In the genomic region with DNA sequence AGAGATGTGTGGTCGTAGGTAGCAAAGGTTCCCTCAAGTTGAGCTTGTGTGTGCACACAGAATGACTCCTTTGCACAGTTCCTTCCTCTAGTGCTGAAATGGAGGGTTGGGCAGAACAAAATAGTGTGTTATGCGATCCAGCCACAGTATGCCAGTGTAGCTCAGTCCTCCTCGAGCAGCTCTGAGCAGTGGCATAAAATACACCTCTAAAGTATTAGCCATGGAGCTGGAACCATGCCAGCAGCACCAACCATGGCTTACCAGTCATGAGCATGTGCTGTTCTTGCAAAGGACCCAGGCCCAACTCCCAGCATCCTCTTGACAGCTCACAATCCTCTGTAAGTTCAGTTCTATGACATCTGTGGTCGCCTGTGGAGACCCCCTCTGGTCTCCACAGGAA, we compare ENCODE assay signal across 21 mouse cellular contexts. TPM values are rescaled to one million over a fixed set of nuclear protein-coding genes. Genes with fewer than 3 reads are reported as not detected.
DNase-seq lines count a peak whose midpoint lies in the region; ATAC-seq and TF ChIP-seq lines count a peak whose summit lies in the region.
"Had no signal": no experiment of that assay in that cellular context is flagged by ENCODE, and none has a peak within 500 bp of the region (broad histone marks: within the 10 kb centered on the region; RNA-seq: fewer than 3 reads in every experiment).

No protein-coding gene starts in this region.

- H3K4me2 ChIP-seq in forebrain, embryonic 12.5 days, result no peak overlapping the region
- no peak overlapping the region for H3K4me2 ChIP-seq in forebrain, embryonic 15.5 days (replicated peaks)
- no peak overlapping the region for H3K4me2 ChIP-seq in limb, embryonic 11.5 days (ENCODE audit: low read depth, severe bottlenecking)
- H3K4me2 ChIP-seq: heart, embryonic 11.5 days; neural tube, embryonic 13.5 days had no signal

- H3K4me3 ChIP-seq in forebrain, embryonic 12.5 days (replicated peaks), result no peak overlapping the region
- H3K4me3 ChIP-seq in forebrain, embryonic 15.5 days, result no peak overlapping the region
- H3K4me3 ChIP-seq in limb, embryonic 11.5 days (ENCODE audit: low read depth, low read length), result no peak overlapping the region
- no peak overlapping the region for H3K4me3 ChIP-seq in limb, embryonic 10.5 days
- H3K4me3 ChIP-seq in testis, adult 2 months (ENCODE audit: control insufficient read depth, low read depth, low read length), result peak overlapping the region; percentile 83
- H3K4me3 ChIP-seq: erythroblast, embryonic 14.5 days; midbrain, embryonic 10.5 days; neural tube, embryonic 13.5 days had no signal

- H3K27me3 ChIP-seq in forebrain, embryonic 12.5 days, result no peaks in the 10 kb centered on the region
- no peaks in the 10 kb centered on the region for H3K27me3 ChIP-seq in forebrain, embryonic 15.5 days
- H3K27me3 ChIP-seq in limb, embryonic 11.5 days (ENCODE audit: control insufficient read depth, insufficient read depth, low read length), result no peaks in the 10 kb centered on the region
- no peaks in the 10 kb centered on the region for H3K27me3 ChIP-seq in limb, embryonic 10.5 days (ENCODE audit: low read depth, poor library complexity, severe bottlenecking)
- H3K27me3 ChIP-seq in testis, adult 2 months (ENCODE audit: control insufficient read depth, insufficient read depth, low read length), result no peaks in the 10 kb centered on the region

- no peak for TF ChIP-seq CTCF in testis, adult 2 months (IDR thresholded peaks at IDR 0.05; ENCODE audit: control insufficient read depth, insufficient read depth, insufficient replicate concordance, low read depth, low read length)

- no peaks in the 10 kb centered on the region for H3K36me3 ChIP-seq in forebrain, embryonic 12.5 days (replicated peaks)
- no peaks in the 10 kb centered on the region for H3K36me3 ChIP-seq in forebrain, embryonic 15.5 days
- no peaks in the 10 kb centered on the region for H3K36me3 ChIP-seq in limb, embryonic 11.5 days (ENCODE audit: control insufficient read depth, insufficient read depth, low read length)
- no peaks in the 10 kb centered on the region for H3K36me3 ChIP-seq in limb, embryonic 10.5 days
- H3K36me3 ChIP-seq in testis, adult 2 months (ENCODE audit: control insufficient read depth, insufficient read depth, low read length), result no peaks in the 10 kb centered on the region
- H3K36me3 ChIP-seq: midbrain, embryonic 10.5 days; neural tube, embryonic 13.5 days had no signal

- TF ChIP-seq POLR2A in testis, adult 2 months (IDR thresholded peaks at IDR 0.05; ENCODE audit: control insufficient read depth, low read depth, low read length), result peak; percentile 58; the same call in 1 of the 2 replicates

- ATAC-seq in forebrain, embryonic 12.5 days (ENCODE audit: low FRiP score), result peak; percentile 54; the same call in 1 of the 2 replicates
- no peak for ATAC-seq in forebrain, embryonic 15.5 days (replicated peaks)
- peak; percentile 37; the same call in 1 of the 2 replicates for ATAC-seq in limb, embryonic 11.5 days (ENCODE audit: insufficient number of reproducible peaks, low FRiP score, low TSS enrichment, low read depth)
- ATAC-seq: hindbrain, postnatal 0 days; intestine, embryonic 16.5 days had no signal

- H3K9me3 ChIP-seq in forebrain, embryonic 12.5 days, result no peaks in the 10 kb centered on the region
- no peaks in the 10 kb centered on the region for H3K9me3 ChIP-seq in forebrain, embryonic 15.5 days
- no peaks in the 10 kb centered on the region for H3K9me3 ChIP-seq in limb, embryonic 11.5 days (ENCODE audit: control insufficient read depth, low read length)
- no peaks in the 10 kb centered on the region for H3K9me3 ChIP-seq in limb, embryonic 10.5 days (replicated peaks)
- H3K9me3 ChIP-seq: midbrain, embryonic 10.5 days; neural tube, embryonic 13.5 days had no signal

- peaks cover 7% of the 10 kb centered on the region for H3K4me1 ChIP-seq in forebrain, embryonic 12.5 days
- H3K4me1 ChIP-seq in forebrain, embryonic 15.5 days, result 0 out of 2 replicates have a peak, but pooled peaks cover 5% of the 10 kb centered on the region
- no peaks in the 10 kb centered on the region for H3K4me1 ChIP-seq in limb, embryonic 11.5 days (ENCODE audit: control insufficient read depth, insufficient read depth, low read length)
- no peaks in the 10 kb centered on the region for H3K4me1 ChIP-seq in limb, embryonic 10.5 days
- no peaks in the 10 kb centered on the region for H3K4me1 ChIP-seq in testis, adult 2 months (ENCODE audit: control insufficient read depth, insufficient read depth, low read length)

- H3K27ac ChIP-seq in forebrain, embryonic 12.5 days, result no peak overlapping the region
- H3K27ac ChIP-seq in forebrain, embryonic 15.5 days (replicated peaks), result no peak overlapping the region
- H3K27ac ChIP-seq in limb, embryonic 11.5 days (replicated peaks; ENCODE audit: low read depth, low read length), result no peak overlapping the region
- H3K27ac ChIP-seq in limb, embryonic 10.5 days, result no peak overlapping the region
- H3K27ac ChIP-seq in testis, adult 2 months (ENCODE audit: control insufficient read depth, insufficient read depth, low read depth, low read length), result no peak overlapping the region
- H3K27ac ChIP-seq: hindbrain, postnatal 0 days; macrophage; midbrain, embryonic 10.5 days; neural tube, embryonic 13.5 days had no signal

- no peak for DNase-seq in limb, embryonic 11.5 days (ENCODE audit: low spot score)
- DNase-seq in limb, embryonic 10.5 days (ENCODE audit: low spot score), result no peak
- no peak for DNase-seq in testis, postnatal 14 days (ENCODE audit: low spot score)
- no peak for DNase-seq in spleen, postnatal 14 days (ENCODE audit: low spot score in 2 of 2)
- DNase-seq: cerebellum, adult 11 months; cerebellum, adult 9-11 months; kidney, adult 9 months; layer of hippocampus, postnatal 36 days; thymus, postnatal 25 days had no signal

- H3K9ac ChIP-seq in forebrain, embryonic 12.5 days, result no peak overlapping the region
- no peak overlapping the region for H3K9ac ChIP-seq in forebrain, embryonic 15.5 days (replicated peaks)
- no peak overlapping the region for H3K9ac ChIP-seq in limb, embryonic 11.5 days (ENCODE audit: low read length)
- H3K9ac ChIP-seq: neural tube, embryonic 13.5 days had no signal

- 56% methylated on average over 4 of the region's 4 CpGs for WGBS in forebrain, embryonic 12.5 days
- WGBS in forebrain, embryonic 15.5 days, result 59% methylated on average over 4 of the region's 4 CpGs
- WGBS in limb, embryonic 11.5 days, result 88% methylated on average over 4 of the region's 4 CpGs
- 80% methylated on average over 4 of the region's 4 CpGs for WGBS in limb, embryonic 10.5 days

RNA-seq across cellular contexts. Expression of a gene that starts 10.0 kb away (rescaled TPM):
- polyA plus RNA-seq in forebrain, embryonic 12.5 days (2016; fragmentation: Nextera tagmentation; extraction: Ambion mirVana), result 0.66 and 1.0 TPM in 2 replicates
- 0.82 and 1.0 TPM in 2 replicates for polyA plus RNA-seq in forebrain, embryonic 15.5 days (2015; fragmentation: Nextera tagmentation; extraction: Ambion mirVana)
- 0.33 and 0.55 TPM in 2 replicates for polyA plus RNA-seq in limb, embryonic 11.5 days (2014; fragmentation: Nextera tagmentation; extraction: Ambion mirVana)
- polyA plus RNA-seq in limb, embryonic 10.5 days (2016; fragmentation: Nextera tagmentation; extraction: Ambion mirVana), result 0.28 and 0.29 TPM in 2 replicates
- 184 and 257 TPM in 2 replicates for polyA plus RNA-seq in testis, adult 2 months (2012; rRNA removed)
- polyA plus RNA-seq: liver, adult 2 months; liver, embryonic 16.5 days; macrophage had no signal

Comparison
In these comparisons a context has a peak if more than half of its experiments do, and no peak if none do; other contexts are left out.
1. RNA of a gene that starts 10.0 kb away (polyA plus RNA-seq): 184 to 257 TPM in testis, adult 2 months; 0.82 to 1.0 TPM in forebrain, embryonic 15.5 days, 0.66 to 1.0 TPM in forebrain, embryonic 12.5 days, 0.33 to 0.55 TPM in limb, embryonic 11.5 days and 0.28 to 0.29 TPM in limb, embryonic 10.5 days; every median in the first group is over 10 times any median in the second.